ENCODE assay signal across 8 mouse cellular contexts in genomic region chr4:149988931-149989556, GRCm38 (mm10). TPM values are rescaled to one million over a fixed set of nuclear protein-coding genes. Genes with fewer than 3 reads are reported as not detected.
DNase-seq lines count a peak whose midpoint lies in the region; ATAC-seq lines count a peak whose summit lies in the region.

No protein-coding gene starts in this region.

- DNase-seq in R1 (ENCODE audit: low read depth, low spot score): peak; percentile 81
- peak; percentile 96 to 97 for DNase-seq in cerebellum, postnatal 14 days
- DNase-seq in frontal cortex, postnatal 10 days (ENCODE audit: low spot score in 2 of 2): peak; percentile 77 to 84
- DNase-seq in layer of hippocampus, postnatal 36 days: peak; percentile 83 to 84
- DNase-seq in lung, postnatal 4 days: peak; percentile 91 to 93
- DNase-seq in retina, postnatal 7 days (ENCODE audit: low read depth, low spot score): peak; percentile 75
- peak; percentile 65 for DNase-seq in urinary bladder, adult 2 months (ENCODE audit: low spot score)

- peak overlapping the region; percentile 49 for H3K4me2 ChIP-seq in hindbrain, embryonic 12.5 days (replicated peaks)

- H3K4me1 ChIP-seq in hindbrain, embryonic 12.5 days: peaks cover 32% of the 10 kb centered on the region

- peak; percentile 80 for ATAC-seq in hindbrain, embryonic 12.5 days (ENCODE audit: low FRiP score)

- H3K4me3 ChIP-seq in hindbrain, embryonic 12.5 days: peak overlapping the region; percentile 17

- H3K27me3 ChIP-seq in hindbrain, embryonic 12.5 days: peaks cover 15% of the 10 kb centered on the region; the same call in 1 of the 2 replicates

- no peaks in the 10 kb centered on the region for H3K36me3 ChIP-seq in hindbrain, embryonic 12.5 days

- no peaks in the 10 kb centered on the region for H3K9me3 ChIP-seq in hindbrain, embryonic 12.5 days (replicated peaks)

- H3K9ac ChIP-seq in hindbrain, embryonic 12.5 days: peak overlapping the region; percentile 40; the same call in 1 of the 2 replicates

- 10% methylated on average over 21 of the region's 21 CpGs for WGBS in hindbrain, embryonic 12.5 days

- peak overlapping the region; percentile 13; the same call in 1 of the 2 replicates for H3K27ac ChIP-seq in hindbrain, embryonic 12.5 days

RNA-seq across cellular contexts. Expression of gene H6pd, which starts 19.8 kb away (rescaled TPM):
- 5.4 and 5.8 TPM in 2 replicates for polyA plus RNA-seq in hindbrain, embryonic 12.5 days (2016; fragmentation: Nextera tagmentation; extraction: Ambion mirVana)
- total RNA-seq in layer of hippocampus, postnatal 36 days (2021): 1 to 10 TPM; 7.2 to 10.0 TPM
- polyA plus RNA-seq in urinary bladder, adult 2 months (2012; rRNA removed): 45.9 and 57.6 TPM in 2 replicates

RNA-seq across cellular contexts. Expression of gene Spsb1, which starts 34.2 kb away (rescaled TPM):
- polyA plus RNA-seq in hindbrain, embryonic 12.5 days (2016; fragmentation: Nextera tagmentation; extraction: Ambion mirVana): 15.5 and 17.8 TPM in 2 replicates
- 10 to 100 TPM; 24.1 to 34.9 TPM for total RNA-seq in layer of hippocampus, postnatal 36 days (2021)
- polyA plus RNA-seq in urinary bladder, adult 2 months (2012; rRNA removed): 21.0 and 21.7 TPM in 2 replicates

Comparison
In these comparisons a context has a peak if more than half of its experiments do, and no peak if none do; other contexts are left out.
1. Peak in every context shown above with its lines: DNase-seq, ATAC-seq, H3K4me3 ChIP-seq and H3K27ac ChIP-seq.